Mouse (Mus musculus): ENCODE results near the gene Bsg. TPM values are rescaled to one million over a fixed set of nuclear protein-coding genes. Genes with fewer than 3 reads are reported as not detected.

Bsg gene
- polyA plus RNA-seq, 1 experiment from 2014 or later: 937 TPM

- Histone ChIP-seq H3K36me3 (ENCODE audit: control insufficient read depth, insufficient read depth) (peaks cover 5% of the 10 kb centered on the region), H3K4me3 (ENCODE audit: low read depth, low read length) (no peak overlapping the region), H3K4me2 (replicated peaks; ENCODE audit: low read depth) (no peak overlapping the region), H3K9ac (ENCODE audit: low read depth, low read length) (no peak overlapping the region), H3K27me3 (replicated peaks; ENCODE audit: control insufficient read depth, insufficient read depth, low read length) (no peaks in the 10 kb centered on the region), H3K27ac (ENCODE audit: low read depth, low read length) (no peak overlapping the region), H3K4me1 (replicated peaks; ENCODE audit: control insufficient read depth, insufficient read depth, low read length) (peaks cover 21% of the 10 kb centered on the region), H3K9me3 (ENCODE audit: control insufficient read depth) (no peaks in the 10 kb centered on the region)
- ATAC-seq: no peak
- no peak for TF ChIP-seq CTCF (IDR thresholded peaks at IDR 0.05; ENCODE audit: low read depth)
- 71% methylated on average over 12 of the region's 12 CpGs for WGBS
Measured at GRCm38 (mm10) chr10:79693580-79694378, 10.5 kb upstream of the Bsg start.

- TF ChIP-seq CTCF (IDR thresholded peaks at IDR 0.05; ENCODE audit: low read depth): no peak
- Histone ChIP-seq H3K4me2 (replicated peaks; ENCODE audit: low read depth) (no peak overlapping the region), H3K4me1 (replicated peaks; ENCODE audit: control insufficient read depth, insufficient read depth, low read length) (peaks cover 21% of the 10 kb centered on the region), H3K27ac (ENCODE audit: low read depth, low read length) (no peak overlapping the region), H3K36me3 (ENCODE audit: control insufficient read depth, insufficient read depth) (no peaks in the 10 kb centered on the region; the same call in 1 of the 2 replicates), H3K9me3 (ENCODE audit: control insufficient read depth) (no peaks in the 10 kb centered on the region), H3K27me3 (replicated peaks; ENCODE audit: control insufficient read depth, insufficient read depth, low read length) (no peaks in the 10 kb centered on the region), H3K4me3 (ENCODE audit: low read depth, low read length) (no peak overlapping the region), H3K9ac (ENCODE audit: low read depth, low read length) (no peak overlapping the region)
- no peak for ATAC-seq
- WGBS: 81% methylated on average over 6 of the region's 6 CpGs
Measured at GRCm38 (mm10) chr10:79694379-79694655, 10.0 kb upstream of the Bsg start.

GRCm38 (mm10) chr10:79695231-79696128 is 8.8 kb upstream of the Bsg start:
- H3K4me3 ChIP-seq (ENCODE audit: low read depth, low read length): no peak overlapping the region
- 37% methylated on average over 13 of the region's 13 CpGs for WGBS
- H3K4me1 ChIP-seq (replicated peaks; ENCODE audit: control insufficient read depth, insufficient read depth, low read length): peaks cover 21% of the 10 kb centered on the region
- peak; percentile 97 for TF ChIP-seq CTCF (IDR thresholded peaks at IDR 0.05; ENCODE audit: low read depth)
- ATAC-seq: peak; percentile 37
- no peaks in the 10 kb centered on the region for H3K27me3 ChIP-seq (replicated peaks; ENCODE audit: control insufficient read depth, insufficient read depth, low read length)
- no peaks in the 10 kb centered on the region for H3K36me3 ChIP-seq (ENCODE audit: control insufficient read depth, insufficient read depth)
- H3K27ac ChIP-seq (ENCODE audit: low read depth, low read length): peak overlapping the region; percentile 57
- peak overlapping the region; percentile 4; the same call in 1 of the 2 replicates for H3K4me2 ChIP-seq (replicated peaks; ENCODE audit: low read depth)
- no peak overlapping the region for H3K9ac ChIP-seq (ENCODE audit: low read depth, low read length)
- H3K9me3 ChIP-seq (ENCODE audit: control insufficient read depth): no peaks in the 10 kb centered on the region

GRCm38 (mm10) chr10:79696129-79696651 is 8.1 kb upstream of the Bsg start:
- WGBS: 19% methylated on average over 9 of the region's 9 CpGs
- peak overlapping the region; percentile 4; the same call in 1 of the 2 replicates for H3K4me2 ChIP-seq (replicated peaks; ENCODE audit: low read depth)
- H3K9ac ChIP-seq (ENCODE audit: low read depth, low read length): no peak overlapping the region
- peak overlapping the region; percentile 57 for H3K27ac ChIP-seq (ENCODE audit: low read depth, low read length)
- peak; percentile 76 for ATAC-seq
- no peaks in the 10 kb centered on the region for H3K36me3 ChIP-seq (ENCODE audit: control insufficient read depth, insufficient read depth)
- no peaks in the 10 kb centered on the region for H3K27me3 ChIP-seq (replicated peaks; ENCODE audit: control insufficient read depth, insufficient read depth, low read length)
- no peak overlapping the region for H3K4me3 ChIP-seq (ENCODE audit: low read depth, low read length)
- no peak for TF ChIP-seq CTCF (IDR thresholded peaks at IDR 0.05; ENCODE audit: low read depth)
- H3K9me3 ChIP-seq (ENCODE audit: control insufficient read depth): no peaks in the 10 kb centered on the region
- H3K4me1 ChIP-seq (replicated peaks; ENCODE audit: control insufficient read depth, insufficient read depth, low read length): peaks cover 22% of the 10 kb centered on the region

- H3K4me3 ChIP-seq (ENCODE audit: low read depth, low read length): no peak overlapping the region
- ATAC-seq: peak; percentile 24; the same call in 1 of the 2 replicates
- H3K4me2 ChIP-seq (replicated peaks; ENCODE audit: low read depth): no peak overlapping the region
- no peak for TF ChIP-seq CTCF (IDR thresholded peaks at IDR 0.05; ENCODE audit: low read depth)
- H3K9ac ChIP-seq (ENCODE audit: low read depth, low read length): no peak overlapping the region
- peak overlapping the region; percentile 67 for H3K27ac ChIP-seq (ENCODE audit: low read depth, low read length)
- no peaks in the 10 kb centered on the region for H3K36me3 ChIP-seq (ENCODE audit: control insufficient read depth, insufficient read depth)
- no peaks in the 10 kb centered on the region for H3K27me3 ChIP-seq (replicated peaks; ENCODE audit: control insufficient read depth, insufficient read depth, low read length)
- 43% methylated on average over 6 of the region's 6 CpGs for WGBS
- peaks cover 24% of the 10 kb centered on the region for H3K4me1 ChIP-seq (replicated peaks; ENCODE audit: control insufficient read depth, insufficient read depth, low read length)
- no peaks in the 10 kb centered on the region for H3K9me3 ChIP-seq (ENCODE audit: control insufficient read depth)
Measured at GRCm38 (mm10) chr10:79697916-79698315, 6.4 kb upstream of the Bsg start.

- Histone ChIP-seq H3K36me3 (ENCODE audit: control insufficient read depth, insufficient read depth) (no peaks in the 10 kb centered on the region), H3K9me3 (ENCODE audit: control insufficient read depth) (no peaks in the 10 kb centered on the region), H3K4me3 (ENCODE audit: low read depth, low read length) (no peak overlapping the region), H3K9ac (ENCODE audit: low read depth, low read length) (no peak overlapping the region), H3K4me1 (replicated peaks; ENCODE audit: control insufficient read depth, insufficient read depth, low read length) (peaks cover 24% of the 10 kb centered on the region), H3K27ac (ENCODE audit: low read depth, low read length) (peak overlapping the region; percentile 67), H3K4me2 (replicated peaks; ENCODE audit: low read depth) (no peak overlapping the region), H3K27me3 (replicated peaks; ENCODE audit: control insufficient read depth, insufficient read depth, low read length) (no peaks in the 10 kb centered on the region)
- no peak for TF ChIP-seq CTCF (IDR thresholded peaks at IDR 0.05; ENCODE audit: low read depth)
- no peak for ATAC-seq
- WGBS: 82% methylated on average over 6 of the region's 6 CpGs
Measured at GRCm38 (mm10) chr10:79698459-79698858, 5.8 kb upstream of the Bsg start.

Measured in intestine, postnatal 0 days (tissue).